Mouse (Mus musculus) C2C12 (cell line): ENCODE data around the gene Tcf3.

Experiments
- CEBPB ChIP-seq: IDR thresholded peaks from one replicate; pipeline ENCODE4 v1.6.1; 2011; ENCODE audit warnings: low read depth, mild to moderate bottlenecking, control low read depth, moderate library complexity
- CTCF ChIP-seq: IDR thresholded peaks from one replicate; pipeline ENCODE4 v1.5.1; 2011; ENCODE audit not compliant: control insufficient read depth, insufficient read depth, insufficient read length
- FOSL1 ChIP-seq: IDR thresholded peaks from one replicate; pipeline ENCODE4 v1.8.0; 2011; ENCODE audit warnings: mild to moderate bottlenecking, low read length; ENCODE audit not compliant: poor library complexity, insufficient read depth, severe bottlenecking
- MAX ChIP-seq: IDR thresholded peaks from one replicate; pipeline ENCODE4 v1.6.1; 2011; ENCODE audit warnings: mild to moderate bottlenecking, control low read depth
- MYOG ChIP-seq: IDR thresholded peaks from one replicate; pipeline ENCODE4 v1.6.1; 2011; ENCODE audit not compliant: control insufficient read depth, insufficient read length; ENCODE audit errors: extremely low read depth
- USF1 ChIP-seq: IDR thresholded peaks from one replicate; pipeline ENCODE4 v1.6.1; 2011; ENCODE audit warnings: low read depth, mild to moderate bottlenecking, control low read depth, moderate library complexity

- TF ChIP-seq CTCF (no peak), MAX (no peak), USF1 (no peak), FOSL1 (no peak), MYOG (no peak), CEBPB (no peak)
Observed at GRCm38 (mm10) chr10:80385310-80385709, 48.1 kb downstream of the Tcf3 start.
